Mouse (Mus musculus): ENCODE results near the gene Vps11.

DNA sequence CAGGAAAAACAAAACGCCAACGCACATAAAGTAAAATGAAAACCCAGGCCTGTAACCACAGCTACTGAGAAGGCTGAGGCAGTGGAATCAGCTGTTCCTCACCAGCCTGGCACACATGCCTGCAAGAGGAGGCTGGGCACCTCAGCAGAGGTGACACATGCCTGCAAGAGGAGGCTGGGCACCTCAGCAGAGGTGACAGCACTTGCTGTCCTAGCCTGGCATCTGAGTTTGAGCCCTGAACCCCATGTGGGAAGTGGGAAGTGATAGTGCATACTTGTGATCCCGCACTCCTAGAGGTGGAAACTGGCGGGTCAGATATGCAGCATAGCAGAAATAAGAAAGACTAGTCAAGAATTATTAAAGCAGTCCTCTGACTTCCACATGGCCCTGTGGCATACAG, 10.1 kb downstream of the Vps11 start:
- TF ChIP-seq CTCF (IDR thresholded peaks at IDR 0.05; ENCODE audit: borderline replicate concordance, insufficient read depth, low read length) (no peak), POLR2A (IDR thresholded peaks at IDR 0.05; ENCODE audit: low read depth, low read length) (no peak)
